Mouse (Mus musculus) urinary bladder, postnatal 14 days (tissue): ENCODE data around the gene Fzr1.
A peak's percentile ranks its signal among the peaks of the same experiment; 100 is the strongest.

Source experiments
- DNase-seq: peaks from one replicate; pipeline ENCODE4 v3.0.0; 2021; ENCODE audit warnings: low spot score

Gene Fzr1

DNA sequence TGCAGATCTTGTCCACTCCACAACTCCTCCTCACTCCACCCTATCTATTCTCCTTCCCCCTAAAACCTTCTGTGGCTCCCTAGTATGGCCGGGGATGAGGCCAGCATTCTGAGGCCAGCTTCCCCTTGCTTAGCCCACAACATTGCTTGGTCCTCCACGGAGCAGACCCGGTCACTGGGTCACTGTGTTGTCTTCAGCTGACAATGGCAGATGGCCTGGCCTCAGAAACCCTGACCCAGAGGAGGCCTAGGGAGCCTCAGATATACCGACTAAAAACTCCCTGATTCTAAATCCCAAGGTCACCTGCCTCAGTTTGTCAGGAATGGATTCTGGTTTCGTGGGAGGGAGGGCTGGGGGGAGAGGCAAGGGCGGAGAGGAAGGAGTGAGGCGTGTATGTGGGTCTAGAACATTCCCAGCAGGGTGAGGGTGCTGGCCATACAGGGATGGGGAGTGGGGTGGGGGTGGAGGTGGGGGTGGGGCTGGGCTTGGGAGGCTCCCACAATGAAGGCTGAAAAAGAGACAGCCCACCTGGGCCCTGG lies 24.0 kb upstream of the Fzr1 start:
- no peak for DNase-seq

DNA sequence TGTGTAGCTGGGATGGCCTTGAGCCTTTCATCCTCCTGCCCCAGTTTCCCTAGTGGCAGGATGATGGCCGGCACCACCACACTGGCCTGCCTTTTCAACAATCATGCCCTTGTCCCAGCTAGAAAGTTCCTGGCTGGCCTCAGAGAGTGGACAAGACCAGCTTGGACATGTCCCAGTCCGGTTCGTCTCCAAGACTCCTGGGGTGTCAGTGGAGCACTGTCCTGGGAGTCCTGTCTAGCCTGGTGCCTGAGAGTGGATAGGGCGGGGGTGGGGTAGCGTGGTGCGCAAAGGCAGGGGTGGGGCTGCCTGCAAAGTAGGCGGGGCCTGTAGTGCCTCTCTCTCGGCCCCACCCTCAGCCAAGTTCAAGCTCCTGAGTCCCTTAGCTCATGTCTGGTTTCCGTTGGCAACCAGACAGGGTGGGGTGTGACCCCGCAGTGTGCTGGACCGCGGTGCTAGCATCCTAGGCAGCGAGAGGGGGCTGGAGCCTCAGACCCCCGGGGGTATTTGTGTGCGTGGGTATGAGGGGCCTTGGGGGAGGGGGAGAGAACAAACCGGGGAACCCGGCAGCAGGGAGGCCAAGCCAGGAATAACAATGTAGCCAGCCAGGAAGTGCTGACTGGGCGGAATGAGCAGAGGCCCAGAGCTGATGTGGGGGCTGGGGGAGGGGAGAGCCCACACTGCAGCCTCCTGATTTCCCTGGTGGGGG lies 23.4 kb upstream of the Fzr1 start:
- peak; percentile 77 for DNase-seq

DNA sequence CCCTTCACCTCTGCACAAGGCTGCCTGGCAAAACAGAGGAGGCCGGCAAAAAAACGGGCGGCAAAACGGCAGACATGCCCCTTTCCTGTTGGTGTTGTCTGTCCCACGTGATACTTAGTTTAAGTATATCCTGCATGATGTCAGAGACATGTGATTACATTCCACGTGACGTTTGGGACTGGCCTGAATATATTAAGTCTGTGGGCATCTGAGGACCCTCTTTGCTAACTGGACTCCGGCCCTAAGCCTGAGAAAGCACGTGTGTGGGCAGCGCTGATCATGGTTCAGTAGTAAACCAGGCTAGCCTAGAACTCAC lies 22.8 kb upstream of the Fzr1 start:
- no peak for DNase-seq

DNA sequence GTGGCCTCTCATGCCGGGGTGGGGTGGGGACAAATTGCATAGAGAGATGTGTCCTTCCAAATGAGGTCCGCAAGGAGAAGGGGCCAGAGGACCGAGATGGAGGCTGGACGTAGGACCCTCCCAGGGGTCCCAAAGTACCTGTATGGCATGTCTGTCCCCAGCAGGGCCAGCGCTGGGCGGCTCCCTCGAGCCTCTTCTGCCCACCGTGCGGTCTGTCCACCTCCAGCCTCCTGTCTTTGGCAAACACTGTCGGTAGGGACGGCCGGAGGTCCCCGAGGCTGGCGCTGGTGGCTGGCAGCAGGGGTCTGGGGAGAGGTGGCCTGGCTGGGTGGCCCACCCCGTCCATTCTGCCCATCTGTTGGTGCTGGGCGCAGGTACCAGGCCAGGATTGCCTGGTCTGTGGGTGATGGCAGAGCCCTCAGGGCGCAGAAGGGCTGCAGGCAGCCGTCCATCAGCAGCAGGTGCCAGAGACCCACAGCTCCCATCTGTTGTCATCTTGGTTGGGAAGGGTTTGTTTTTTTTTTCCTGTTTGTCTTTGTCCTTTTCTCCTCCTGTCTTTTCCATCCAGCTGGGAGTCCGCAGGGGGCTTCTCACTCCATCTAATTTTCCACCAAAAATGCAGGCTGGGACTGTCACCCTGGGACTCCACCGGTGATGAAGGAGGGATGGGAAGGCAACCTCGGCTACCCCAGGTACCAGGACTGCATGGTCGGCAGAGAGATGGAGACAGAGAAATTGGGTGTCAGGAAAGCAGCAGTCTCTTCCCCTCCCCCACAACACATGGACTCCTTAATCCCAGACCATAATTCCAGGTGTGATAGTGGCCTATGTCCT lies 22.3 kb upstream of the Fzr1 start:
- no peak for DNase-seq

DNA sequence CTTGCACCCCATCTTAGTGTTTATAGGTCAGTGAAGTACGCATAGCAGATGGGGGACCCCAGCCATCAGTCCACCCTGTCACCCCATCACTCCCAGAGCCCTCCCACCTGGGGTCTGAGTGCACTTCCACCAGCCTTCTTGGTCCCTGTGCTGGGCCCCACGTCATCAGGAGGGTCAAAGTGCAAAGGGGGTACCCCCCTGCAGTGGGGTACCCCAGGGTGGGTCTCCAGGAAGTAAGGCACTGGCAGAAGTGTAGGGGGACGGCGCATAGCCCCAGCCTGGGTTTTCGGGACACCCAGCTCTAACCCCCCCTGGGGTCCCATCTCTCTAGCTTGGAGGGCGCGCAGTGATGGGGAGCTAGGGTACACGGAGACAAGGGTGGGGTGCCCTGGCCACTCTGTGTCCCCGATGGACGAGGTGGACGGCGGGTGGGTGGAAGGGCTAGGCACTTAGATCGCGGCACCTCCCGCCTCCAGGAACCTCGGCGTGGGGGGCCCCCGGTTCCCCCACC lies 21.5 kb upstream of the Fzr1 start:
- DNase-seq = no peak

DNA sequence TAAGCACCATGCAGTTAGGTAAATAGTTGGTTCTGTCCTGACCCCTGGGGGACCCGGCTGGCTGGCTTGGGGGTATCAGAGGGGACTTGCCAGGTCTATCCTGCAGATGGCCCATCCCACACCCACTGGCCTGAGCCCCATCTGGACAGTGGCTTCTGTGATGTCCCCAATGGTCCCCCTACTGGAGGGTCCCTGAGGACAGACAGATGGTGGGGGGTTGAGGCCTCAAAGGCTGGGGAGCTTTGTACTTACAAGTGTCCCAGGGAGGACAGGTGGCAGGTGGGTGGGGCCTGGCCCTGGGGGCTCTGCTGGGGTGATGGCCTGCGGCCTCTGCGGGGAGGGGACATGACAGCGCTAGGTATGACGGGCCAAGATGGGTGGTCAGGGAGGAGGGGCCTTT lies 21.0 kb upstream of the Fzr1 start:
- no peak for DNase-seq

DNA sequence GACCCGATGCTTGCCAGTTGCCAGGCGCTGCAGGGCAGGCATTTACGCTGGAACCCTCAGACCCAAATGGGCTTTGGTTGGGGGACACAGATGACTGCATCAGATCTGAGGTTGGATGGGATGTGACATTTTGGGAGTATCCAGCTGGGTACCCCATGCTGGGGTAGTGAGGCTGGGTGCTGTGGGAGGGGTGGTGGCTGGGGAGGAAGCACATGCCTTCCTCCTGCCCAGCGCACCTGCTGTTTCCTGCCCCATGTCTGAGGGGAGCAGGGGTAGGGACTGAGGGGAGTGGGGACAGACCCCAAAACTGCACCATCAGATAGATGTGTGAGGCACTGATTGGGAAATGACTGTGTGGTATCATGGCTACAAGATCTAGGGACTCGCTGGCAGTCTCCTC lies 18.4 kb upstream of the Fzr1 start:
- DNase-seq = no peak

DNA sequence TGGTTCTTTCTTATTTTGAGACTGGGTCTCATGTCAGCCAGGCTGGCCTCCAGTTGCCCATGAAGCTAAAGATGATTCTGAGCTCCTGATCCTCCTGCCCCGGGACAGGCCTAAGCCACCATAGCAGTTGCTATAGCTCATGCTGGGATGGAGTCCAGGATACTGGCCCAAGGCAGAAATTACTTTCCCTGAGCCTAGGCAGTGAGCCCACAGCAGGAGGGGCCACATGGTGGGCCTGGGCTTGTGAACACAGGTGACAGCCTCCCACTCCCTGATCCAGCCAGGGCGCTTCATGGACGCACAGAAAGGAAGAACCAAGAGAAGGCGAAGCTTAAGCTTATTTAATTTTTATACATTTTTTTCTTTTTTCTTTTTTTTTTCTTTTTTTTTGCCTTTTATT lies 17.5 kb upstream of the Fzr1 start:
- DNase-seq = no peak

DNA sequence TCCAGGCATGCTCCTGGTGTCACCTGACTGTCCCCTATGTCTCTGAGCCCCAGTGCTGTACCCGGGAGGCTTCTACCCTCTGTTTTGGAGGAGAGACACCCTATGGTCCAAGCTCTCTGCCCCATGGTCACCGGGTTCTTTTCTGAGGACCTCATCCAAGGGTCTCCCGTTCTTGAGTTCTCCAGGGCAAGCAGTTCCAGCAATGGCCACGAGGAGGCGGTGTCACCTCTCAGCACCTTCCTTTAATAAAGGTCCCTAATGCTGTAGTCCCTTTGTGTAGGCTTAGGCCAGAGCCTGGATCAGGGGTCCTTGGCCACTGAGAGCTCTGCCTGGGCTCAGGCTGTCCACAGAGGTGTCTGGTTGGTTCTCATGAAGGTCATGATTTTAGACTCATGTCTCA lies 16.8 kb upstream of the Fzr1 start:
- peak; percentile 65 for DNase-seq

DNA sequence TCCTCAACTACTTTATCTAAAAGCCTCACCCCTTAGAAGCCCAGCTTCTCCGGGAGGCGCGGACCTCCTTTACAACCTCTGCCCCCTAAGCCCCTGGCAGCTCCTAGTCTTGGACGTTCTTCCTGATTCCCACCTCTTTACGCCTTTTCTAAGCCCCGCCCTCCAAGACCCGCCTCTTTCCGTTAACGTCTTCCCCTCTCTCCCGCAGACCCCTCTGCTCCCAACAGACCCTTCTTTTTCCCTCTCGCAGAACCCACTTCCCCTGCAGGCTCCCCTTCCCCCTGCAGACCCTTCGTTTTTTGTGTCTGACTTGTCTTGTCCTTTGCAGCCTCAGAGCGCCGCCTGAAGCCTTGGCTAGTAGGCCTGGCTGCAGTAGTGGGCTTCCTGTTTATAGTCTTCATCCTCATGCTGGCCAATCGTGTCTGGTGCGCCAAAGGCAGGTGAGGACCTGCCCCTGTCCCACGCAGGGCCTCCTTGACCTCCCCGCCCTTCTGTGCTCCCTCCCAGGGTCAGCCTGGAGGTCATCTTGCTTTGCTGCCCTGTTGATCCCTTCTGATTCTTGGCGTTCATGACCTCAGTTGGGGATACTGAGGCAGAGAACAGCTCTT lies 15.2 kb upstream of the Fzr1 start:
- DNase-seq = no peak

DNA sequence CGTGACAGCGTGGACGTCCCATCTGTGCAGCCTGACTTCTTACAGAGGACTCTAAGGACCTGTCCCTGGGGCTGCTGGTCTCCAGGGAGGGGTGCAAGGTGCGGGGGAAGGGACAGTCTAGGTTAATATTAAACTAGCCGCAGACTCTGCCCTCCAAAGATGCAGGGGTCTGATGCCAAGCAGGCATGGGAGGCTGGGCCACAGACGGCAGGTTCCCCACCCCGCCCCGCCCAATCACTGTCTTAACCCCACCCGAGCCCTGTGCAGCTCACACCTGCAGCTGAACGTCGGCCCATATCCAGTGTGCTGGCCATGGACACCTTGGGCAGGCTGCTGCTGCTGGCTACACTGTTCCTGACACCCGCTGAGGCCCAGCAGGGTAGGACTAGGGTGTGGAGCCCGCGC lies 14.5 kb upstream of the Fzr1 start, which contains the start of gene Smim24:
Gene Smim24, plus strand, starts transcription at position 271 of the 405 bp plus-strand sequence.
- no peak for DNase-seq

DNA sequence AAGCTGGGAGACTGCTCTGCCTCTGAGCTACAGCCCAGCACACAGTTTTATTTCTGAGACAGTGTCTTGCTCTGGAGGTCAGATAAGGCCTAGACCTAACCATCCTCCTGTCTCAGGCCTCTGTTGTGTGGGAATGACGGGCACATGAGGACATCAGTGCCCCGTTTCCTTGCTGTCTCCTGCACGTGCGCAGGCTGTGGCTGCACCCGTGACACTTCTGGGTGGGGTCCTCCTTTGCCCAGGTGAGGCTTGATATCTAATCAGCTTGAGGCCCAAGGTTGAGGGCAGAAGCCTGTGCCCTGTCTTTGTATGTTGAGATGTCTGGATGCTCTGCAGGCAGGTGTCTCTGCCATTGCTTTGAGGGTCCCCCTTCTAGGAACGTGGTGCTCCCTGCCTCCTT lies 14.0 kb upstream of the Fzr1 start:
- no peak for DNase-seq

DNA sequence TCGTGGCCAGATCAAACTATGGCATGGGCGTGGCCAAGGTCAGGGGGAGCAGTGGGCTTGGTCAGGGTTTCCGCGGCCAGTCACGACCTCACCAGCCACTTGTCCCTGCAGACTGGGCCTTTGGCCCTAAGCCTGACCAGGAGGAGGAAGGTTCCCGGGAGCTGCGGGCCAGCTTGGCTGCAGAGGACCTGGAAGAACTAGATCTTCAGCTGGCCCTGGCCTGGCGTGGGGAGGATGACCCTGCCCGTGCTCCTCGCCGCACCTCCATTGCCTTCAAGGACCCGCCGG lies 12.3 kb upstream of the Fzr1 start:
- no peak for DNase-seq

DNA sequence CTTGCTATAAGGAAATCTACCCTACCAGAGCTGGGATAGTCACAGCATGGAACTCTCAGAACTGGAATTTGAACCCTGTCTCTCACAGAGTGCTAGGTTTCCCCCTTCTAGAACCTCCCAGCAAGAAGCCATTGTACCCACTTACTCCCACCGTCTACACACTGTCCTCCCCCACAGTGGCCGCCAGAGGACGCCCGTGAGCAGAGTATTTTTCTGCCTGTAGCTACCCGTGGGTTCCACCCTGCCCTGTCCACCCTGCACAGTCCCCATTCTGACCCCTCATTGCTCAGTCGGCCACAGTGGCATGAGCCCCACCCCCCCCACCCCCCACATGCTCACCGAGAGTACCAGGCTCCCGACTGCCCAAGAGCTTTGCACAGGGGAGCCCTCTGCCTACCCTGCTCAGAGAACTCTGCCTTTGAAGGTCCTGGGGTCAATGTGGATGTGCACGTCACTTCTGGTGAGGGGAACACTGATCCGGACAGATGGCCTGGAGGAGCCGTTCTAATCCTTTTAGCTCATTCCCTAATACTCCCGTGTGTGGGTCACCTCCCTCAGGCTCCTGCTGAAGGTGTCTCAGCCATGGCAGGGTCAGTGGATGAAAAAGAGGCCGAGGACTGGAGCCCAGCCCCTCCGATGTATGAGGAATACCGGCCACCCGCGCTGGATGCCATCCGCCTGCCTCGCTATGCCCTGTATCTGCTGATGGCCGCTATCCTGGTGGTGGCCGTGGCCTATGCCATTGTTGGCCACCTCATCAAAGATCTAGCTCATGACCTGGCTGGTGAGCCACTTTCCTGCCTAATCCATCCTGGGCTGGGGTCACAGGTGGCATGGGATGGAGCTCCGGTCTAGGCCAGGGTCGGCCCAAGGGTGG lies 11.7 kb upstream of the Fzr1 start:
- peak; percentile 76 for DNase-seq

DNA sequence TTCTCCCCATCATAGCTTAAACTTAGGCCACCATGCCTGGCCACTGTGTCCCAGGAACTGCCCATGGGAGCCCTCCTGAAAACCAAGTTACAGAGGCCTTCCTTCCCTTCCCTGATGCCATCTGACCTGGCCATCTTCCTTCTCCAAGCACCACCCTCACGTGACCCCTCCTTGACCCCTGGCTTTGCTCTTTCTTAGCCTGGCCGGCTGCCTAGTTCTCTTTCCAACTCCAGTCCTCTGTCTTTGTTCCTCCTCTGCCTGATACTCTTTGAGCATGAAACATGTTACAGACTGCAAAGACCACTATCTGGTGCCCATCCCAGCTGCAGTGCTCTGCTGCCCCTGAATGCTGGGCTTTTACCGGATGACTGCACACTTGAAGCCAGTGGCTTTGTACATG lies 11.1 kb upstream of the Fzr1 start:
- DNase-seq = peak; percentile 49

DNA sequence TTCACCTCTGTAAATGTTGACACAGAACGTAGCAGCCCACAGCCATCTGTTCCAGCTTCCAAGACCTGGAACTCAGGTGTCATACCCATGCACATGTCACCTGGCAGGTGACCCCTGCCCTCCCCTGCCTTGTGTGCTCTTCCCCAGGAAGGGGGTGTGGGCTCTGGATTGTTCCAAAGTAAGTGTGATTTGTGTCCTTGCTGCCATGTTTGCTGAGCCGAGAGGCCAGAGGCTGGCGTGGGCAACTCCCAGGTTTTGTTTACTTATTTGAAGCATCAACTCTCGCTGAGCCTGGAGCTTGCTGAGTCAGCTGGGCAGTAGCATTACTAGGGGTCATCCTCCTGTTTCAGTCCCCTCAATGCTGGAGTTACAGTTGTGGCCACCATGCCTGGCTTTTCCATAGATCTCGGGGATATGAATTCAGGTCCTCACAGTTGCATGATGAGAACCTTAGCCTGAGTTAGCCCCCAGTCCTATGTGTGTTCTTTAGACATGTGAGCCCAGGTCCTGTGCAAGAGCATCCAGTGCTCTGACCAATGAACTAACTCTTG lies 10.3 kb upstream of the Fzr1 start, which contains the start of gene Gm48552:
Gene Gm48552, plus strand, starts transcription at position 501 of the 551 bp plus-strand sequence.
- DNase-seq = no peak

DNA sequence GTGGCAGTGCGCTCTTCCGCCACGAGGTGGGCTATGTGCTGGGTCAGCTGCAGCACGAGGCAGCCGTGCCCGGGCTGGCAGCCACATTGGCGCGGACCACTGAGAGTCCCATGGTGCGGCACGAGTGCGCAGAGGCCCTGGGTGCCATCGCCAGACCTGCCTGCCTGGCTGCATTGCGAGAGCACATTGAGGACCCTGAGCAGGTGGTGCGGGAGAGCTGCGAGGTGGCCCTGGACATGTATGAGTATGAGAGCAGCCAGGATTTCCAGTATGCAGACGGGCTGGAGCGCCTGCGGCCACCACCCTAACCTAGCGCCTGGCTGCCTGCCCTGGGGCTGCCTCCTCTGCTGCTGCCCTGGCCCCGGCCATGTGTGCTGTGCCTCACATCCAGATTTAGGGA lies 9.4 kb upstream of the Fzr1 start:
- DNase-seq = no peak

DNA sequence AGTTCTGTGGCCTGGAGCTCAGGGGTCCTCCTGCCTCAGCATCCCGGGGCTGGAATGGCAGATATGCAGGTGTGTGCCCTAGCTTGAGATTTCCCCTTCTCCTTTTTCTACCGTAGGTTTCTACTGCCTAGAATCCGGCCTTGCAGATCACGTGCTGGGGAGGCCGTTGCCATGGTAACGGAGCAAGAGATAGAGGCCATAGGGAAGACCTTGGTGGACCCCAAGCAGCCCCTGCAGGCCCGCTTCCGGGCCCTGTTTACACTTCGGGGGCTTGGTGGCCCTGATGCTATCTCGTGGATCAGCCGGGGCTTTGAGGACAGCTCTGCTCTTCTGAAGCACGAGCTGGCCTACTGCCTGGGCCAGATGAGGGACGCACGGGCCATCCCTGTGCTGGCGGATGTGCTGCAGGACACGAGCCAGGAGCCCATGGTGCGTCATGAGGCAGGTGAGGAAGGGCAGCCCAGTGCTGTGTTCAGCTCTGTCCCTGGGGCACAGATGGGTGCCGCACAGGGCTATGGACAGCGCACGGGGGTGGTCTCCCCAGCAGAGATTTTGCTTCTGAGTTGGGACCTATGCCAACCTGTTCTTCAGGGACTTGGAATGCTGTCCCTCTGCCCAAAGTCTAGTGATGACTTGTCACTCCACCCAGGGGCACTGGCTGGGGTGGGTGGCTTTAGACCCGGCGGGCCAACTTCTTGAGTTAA lies 7.4 kb upstream of the Fzr1 start:
- DNase-seq = no peak

DNA sequence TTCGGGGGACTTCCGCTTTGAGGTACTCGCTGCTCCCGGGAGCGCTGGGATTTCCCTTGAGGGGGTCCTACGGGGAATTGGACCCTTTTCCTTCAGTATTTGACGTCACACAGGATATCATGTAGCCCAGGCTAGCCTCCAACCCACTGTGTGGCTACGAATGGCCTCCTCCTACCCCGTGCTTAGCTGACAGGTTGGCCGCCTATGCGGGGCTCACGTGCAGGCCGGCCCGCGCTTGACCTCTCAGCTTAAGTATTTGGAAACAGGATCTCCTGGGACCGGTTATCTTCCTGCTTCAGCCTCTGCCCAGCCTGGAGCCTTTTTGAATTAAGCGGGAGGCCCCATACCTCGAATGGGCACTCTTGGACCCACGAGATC lies 6.3 kb upstream of the Fzr1 start:
- no peak for DNase-seq

DNA sequence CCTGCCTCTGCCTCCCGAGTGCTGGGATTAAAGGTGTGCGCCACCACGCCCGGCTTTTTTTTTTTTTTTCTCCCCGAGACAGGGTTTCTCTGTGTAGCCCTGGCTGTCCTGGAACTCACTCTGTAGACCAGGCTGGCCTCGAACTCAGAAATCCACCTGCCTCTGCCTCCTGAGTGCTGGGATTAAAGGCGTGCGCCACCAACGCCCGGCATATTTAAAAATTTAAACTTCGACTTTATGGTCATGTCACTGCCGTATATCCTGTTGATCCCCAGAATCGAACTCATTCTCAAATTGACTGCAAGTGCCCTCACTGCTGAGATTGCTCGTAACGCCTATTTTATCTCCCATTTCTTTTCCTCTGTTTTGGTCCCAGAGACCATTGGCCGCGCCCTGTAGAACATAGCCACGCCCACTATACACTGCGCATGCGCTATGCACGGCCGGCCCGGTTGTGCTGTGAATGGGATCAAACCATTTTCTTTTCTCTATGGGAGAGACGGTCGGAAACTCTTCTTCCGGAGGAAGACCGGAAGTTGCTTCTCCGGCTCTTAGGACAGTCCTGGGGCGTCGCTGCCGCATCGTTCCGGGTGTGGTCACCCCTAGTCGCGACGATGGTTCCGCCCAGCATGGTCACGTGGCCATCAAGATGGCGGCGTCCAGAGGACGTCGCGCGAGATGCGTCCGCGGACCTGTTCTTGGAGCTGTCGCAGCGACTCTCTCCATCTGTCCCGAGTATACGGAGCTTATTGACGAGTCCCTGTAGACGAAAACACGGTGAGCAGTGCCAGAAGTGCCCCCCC lies 5.7 kb upstream of the Fzr1 start, which contains the start of the genes Dohh and Gm48551:
Gene Dohh, plus strand, starts transcription at position 627 of the 803 bp plus-strand sequence.
Gene Gm48551, plus strand, starts transcription at position 665 of the 803 bp plus-strand sequence.
- peak; percentile 100 for DNase-seq
